Mouse (Mus musculus): Measurements from ENCODE around the gene Lrp4. TPM values are rescaled to one million over a fixed set of nuclear protein-coding genes. Genes with fewer than 3 reads are reported as not detected.
A peak's percentile ranks its signal among the peaks of the same experiment; 100 is the strongest.
"Not testable (repeated sequence)": the region's sequence is repeated elsewhere in the genome, so short reads cannot be mapped to it uniquely, and the experiment has no call there.

The Lrp4 gene
- polyA plus RNA-seq, 1 experiment from 2014 or later = 9.3 TPM

GRCm38 (mm10) chr2:91470055-91470647 is 12.8 kb downstream of the Lrp4 start:
- Histone ChIP-seq H3K4me2 (no peak overlapping the region), H3K36me3 (peaks cover 39% of the 10 kb centered on the region), H3K9ac (no peak overlapping the region), H3K27ac (no peak overlapping the region), H3K9me3 (replicated peaks) (no peaks in the 10 kb centered on the region), H3K4me1 (peaks cover 30% of the 10 kb centered on the region), H3K27me3 (no peaks in the 10 kb centered on the region), H3K4me3 (replicated peaks) (no peak overlapping the region)
- ATAC-seq (replicated peaks; ENCODE audit: low FRiP score) = no peak
- WGBS = 48% methylated on average over 7 of the region's 7 CpGs

DNA sequence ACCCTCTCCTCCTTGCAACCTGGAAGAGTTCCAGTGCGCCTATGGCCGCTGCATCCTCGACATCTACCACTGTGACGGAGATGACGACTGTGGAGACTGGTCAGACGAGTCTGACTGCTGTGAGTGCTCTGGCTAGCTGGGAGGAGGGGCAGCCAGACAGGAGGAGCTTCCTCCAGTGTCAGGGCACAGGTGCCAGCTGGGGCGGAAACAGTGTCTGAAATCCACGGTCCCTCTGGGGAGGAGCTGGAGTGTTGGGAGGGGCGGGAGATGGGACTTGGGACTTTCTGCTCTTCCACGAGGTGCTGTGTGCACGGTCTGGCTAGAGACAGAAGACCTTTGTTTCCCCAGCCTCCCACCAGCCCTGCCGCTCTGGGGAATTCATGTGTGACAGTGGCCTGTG is 17.0 kb downstream of the Lrp4 start:
- H3K4me1 ChIP-seq = peaks cover 32% of the 10 kb centered on the region
- H3K36me3 ChIP-seq = peaks cover 78% of the 10 kb centered on the region
- peak overlapping the region; percentile 34 for H3K4me2 ChIP-seq
- no peak overlapping the region for H3K9ac ChIP-seq
- H3K4me3 ChIP-seq (replicated peaks) = no peak overlapping the region
- H3K27me3 ChIP-seq = no peaks in the 10 kb centered on the region
- no peaks in the 10 kb centered on the region for H3K9me3 ChIP-seq (replicated peaks)
- H3K27ac ChIP-seq = peak overlapping the region; percentile 37
- 44% methylated on average over 12 of the region's 12 CpGs for WGBS
- ATAC-seq (replicated peaks; ENCODE audit: low FRiP score) = peak; percentile 73

GRCm38 (mm10) chr2:91475791-91476190 is 18.5 kb downstream of the Lrp4 start:
- peaks cover 89% of the 10 kb centered on the region for H3K36me3 ChIP-seq

DNA sequence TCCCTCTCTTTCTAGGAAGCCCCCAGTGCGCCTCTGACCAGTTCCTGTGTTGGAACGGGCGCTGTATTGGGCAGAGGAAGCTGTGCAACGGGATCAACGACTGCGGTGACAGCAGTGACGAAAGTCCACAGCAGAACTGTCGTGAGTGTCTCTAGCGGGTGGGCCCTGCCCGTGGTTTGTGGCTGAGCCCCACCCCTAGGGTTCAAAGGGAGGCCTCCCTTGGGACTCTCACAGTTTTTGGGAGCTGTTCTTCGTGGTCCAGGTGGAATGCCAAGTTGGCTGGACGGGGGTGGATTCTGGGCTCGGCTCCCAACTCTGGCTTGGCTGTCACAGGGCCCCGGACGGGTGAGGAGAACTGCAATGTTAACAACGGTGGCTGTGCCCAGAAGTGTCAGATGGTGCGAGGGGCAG is 18.9 kb downstream of the Lrp4 start:
- Histone ChIP-seq H3K27me3 (no peaks in the 10 kb centered on the region), H3K27ac (no peak overlapping the region), H3K9ac (no peak overlapping the region), H3K36me3 (peaks cover 87% of the 10 kb centered on the region), H3K9me3 (replicated peaks) (no peaks in the 10 kb centered on the region), H3K4me3 (replicated peaks) (no peak overlapping the region), H3K4me1 (peaks cover 26% of the 10 kb centered on the region), H3K4me2 (no peak overlapping the region)
- no peak; the same call in 1 of the 2 replicates for ATAC-seq (replicated peaks; ENCODE audit: low FRiP score)
- WGBS = 53% methylated on average over 17 of the region's 17 CpGs

More at GRCm38 (mm10) chr2:91475791-91476190, 18.5 kb downstream of the Lrp4 start:
- no peak overlapping the region for H3K4me3 ChIP-seq (replicated peaks)
- no peaks in the 10 kb centered on the region for H3K27me3 ChIP-seq
- WGBS = 47% methylated on average over 7 of the region's 7 CpGs
- no peaks in the 10 kb centered on the region for H3K9me3 ChIP-seq (replicated peaks)
- H3K9ac ChIP-seq = no peak overlapping the region
- H3K4me1 ChIP-seq = peaks cover 26% of the 10 kb centered on the region
- H3K4me2 ChIP-seq = no peak overlapping the region
- H3K27ac ChIP-seq = no peak overlapping the region
- no peak for ATAC-seq (replicated peaks; ENCODE audit: low FRiP score)

GRCm38 (mm10) chr2:91476841-91477240 is 19.5 kb downstream of the Lrp4 start:
- Histone ChIP-seq H3K36me3 (peaks cover 91% of the 10 kb centered on the region), H3K4me2 (no peak overlapping the region), H3K9ac (no peak overlapping the region), H3K4me1 (peaks cover 26% of the 10 kb centered on the region), H3K27me3 (no peaks in the 10 kb centered on the region), H3K4me3 (replicated peaks) (no peak overlapping the region), H3K9me3 (replicated peaks) (no peaks in the 10 kb centered on the region), H3K27ac (no peak overlapping the region)
- ATAC-seq (replicated peaks; ENCODE audit: low FRiP score) = no peak
- 48% methylated on average over 7 of the region's 7 CpGs for WGBS

- Histone ChIP-seq H3K27me3 (no peaks in the 10 kb centered on the region), H3K9me3 (replicated peaks) (no peaks in the 10 kb centered on the region), H3K4me2 (no peak overlapping the region), H3K27ac (no peak overlapping the region), H3K4me3 (replicated peaks) (no peak overlapping the region), H3K36me3 (peaks cover 85% of the 10 kb centered on the region), H3K9ac (no peak overlapping the region), H3K4me1 (peaks cover 11% of the 10 kb centered on the region)
- no peak for ATAC-seq (replicated peaks; ENCODE audit: low FRiP score)
- 96% methylated on average over 9 of the region's 9 CpGs for WGBS
Measured at GRCm38 (mm10) chr2:91480399-91480801, 23.1 kb downstream of the Lrp4 start.

GRCm38 (mm10) chr2:91480805-91481514 is 23.6 kb downstream of the Lrp4 start:
- peaks cover 6% of the 10 kb centered on the region; the same call in 1 of the 2 replicates for H3K4me1 ChIP-seq
- no peaks in the 10 kb centered on the region for H3K9me3 ChIP-seq (replicated peaks)
- WGBS = 67% methylated on average over 6 of the region's 6 CpGs
- H3K27me3 ChIP-seq = no peaks in the 10 kb centered on the region
- no peak overlapping the region for H3K4me3 ChIP-seq (replicated peaks)
- no peak for ATAC-seq (replicated peaks; ENCODE audit: low FRiP score)
- H3K4me2 ChIP-seq = no peak overlapping the region
- H3K27ac ChIP-seq = no peak overlapping the region
- peaks cover 84% of the 10 kb centered on the region for H3K36me3 ChIP-seq
- no peak overlapping the region for H3K9ac ChIP-seq

DNA sequence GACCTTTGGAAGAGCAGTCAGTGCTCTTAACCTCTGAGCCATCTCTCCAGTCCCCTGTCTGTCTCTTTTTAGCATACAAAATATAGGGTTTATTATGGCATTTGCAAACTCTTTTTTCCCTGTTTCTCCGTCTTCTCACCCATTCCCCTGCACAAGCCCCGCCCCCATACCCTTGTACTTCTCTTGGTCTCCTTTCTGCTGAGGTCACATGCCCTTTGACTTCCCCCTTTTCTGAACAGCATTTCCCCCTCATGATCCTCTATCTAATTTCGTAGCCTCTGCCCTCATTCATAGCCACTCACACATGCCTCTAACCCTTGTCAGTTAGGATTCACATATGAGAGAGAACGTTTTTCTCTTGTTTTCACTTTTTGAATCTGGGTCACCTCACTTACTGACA is 27.4 kb downstream of the Lrp4 start:
- no peaks in the 10 kb centered on the region for H3K4me1 ChIP-seq
- H3K9ac ChIP-seq = no peak overlapping the region
- H3K27me3 ChIP-seq = no peaks in the 10 kb centered on the region
- 79% methylated on average over 4 of the region's 4 CpGs for WGBS
- no peak overlapping the region for H3K4me3 ChIP-seq (replicated peaks)
- ATAC-seq (replicated peaks; ENCODE audit: low FRiP score) = no peak
- no peak overlapping the region for H3K4me2 ChIP-seq
- H3K36me3 ChIP-seq = peaks cover 85% of the 10 kb centered on the region
- no peak overlapping the region for H3K27ac ChIP-seq
- H3K9me3 ChIP-seq (replicated peaks) = no peaks in the 10 kb centered on the region

DNA sequence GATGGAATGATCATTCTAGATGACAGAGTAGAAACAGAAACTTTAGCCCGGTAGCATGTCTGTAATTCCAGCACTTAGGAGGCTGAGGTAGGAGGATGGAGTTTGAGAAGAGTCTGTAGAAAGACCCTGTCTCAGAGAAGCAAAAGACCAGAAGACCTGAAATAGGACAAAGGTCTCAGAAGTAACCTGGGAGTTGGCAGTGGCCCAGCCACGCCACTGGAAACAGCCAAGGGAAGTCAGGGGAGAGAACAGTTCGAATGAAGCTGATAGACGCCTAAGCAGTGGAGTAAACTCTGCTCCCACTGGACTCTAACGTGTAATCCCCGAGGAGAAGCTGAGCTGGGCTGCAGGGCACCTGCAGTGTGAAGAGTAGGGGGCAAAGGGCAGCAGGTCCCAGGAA is 27.9 kb downstream of the Lrp4 start:
- no peaks in the 10 kb centered on the region for H3K4me1 ChIP-seq
- H3K4me3 ChIP-seq (replicated peaks) = no peak overlapping the region
- ATAC-seq (replicated peaks; ENCODE audit: low FRiP score) = no peak
- H3K9me3 ChIP-seq (replicated peaks) = no peaks in the 10 kb centered on the region
- no peak overlapping the region for H3K27ac ChIP-seq
- H3K27me3 ChIP-seq = no peaks in the 10 kb centered on the region
- H3K9ac ChIP-seq = no peak overlapping the region
- no peak overlapping the region for H3K4me2 ChIP-seq
- 80% methylated on average over 6 of the region's 6 CpGs for WGBS
- H3K36me3 ChIP-seq = peaks cover 86% of the 10 kb centered on the region

GRCm38 (mm10) chr2:91487295-91487694 is 30.0 kb downstream of the Lrp4 start:
- not testable (repeated sequence) for H3K4me2 ChIP-seq; H3K4me1 ChIP-seq; ATAC-seq (replicated peaks; ENCODE audit: low FRiP score); H3K4me3 ChIP-seq (replicated peaks); H3K27ac ChIP-seq; H3K9ac ChIP-seq; H3K9me3 ChIP-seq (replicated peaks); H3K27me3 ChIP-seq
- WGBS = 54% methylated on average over 3 of the region's 3 CpGs
- peaks cover 89% of the 10 kb centered on the region for H3K36me3 ChIP-seq

DNA sequence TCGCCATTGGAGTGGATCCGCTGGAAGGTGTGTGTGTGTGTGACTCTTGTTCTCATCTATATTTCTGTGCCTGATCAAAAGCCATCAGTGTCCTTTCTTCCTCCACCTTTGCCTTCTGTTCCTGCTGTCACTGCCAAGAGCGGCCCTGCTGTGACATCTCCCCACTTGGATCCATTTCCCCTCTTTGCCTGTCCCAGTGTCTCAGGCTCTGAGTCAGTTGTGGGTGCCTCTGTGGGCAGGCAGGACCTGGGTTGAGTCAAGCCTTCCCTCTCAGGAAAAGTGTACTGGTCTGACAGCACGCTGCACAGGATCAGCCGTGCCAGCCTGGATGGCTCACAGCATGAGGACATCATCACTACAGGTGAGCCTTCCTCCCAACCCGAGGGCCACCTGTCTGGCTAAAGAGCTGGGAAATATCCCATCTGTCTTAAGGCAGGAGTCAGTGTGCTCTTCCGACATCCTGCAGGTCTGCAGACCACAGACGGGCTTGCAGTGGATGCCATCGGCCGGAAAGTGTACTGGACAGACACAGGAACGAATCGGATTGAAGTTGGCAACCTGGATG is 34.8 kb downstream of the Lrp4 start:
- 91% methylated on average over 12 of the region's 12 CpGs for WGBS
- H3K4me3 ChIP-seq (replicated peaks) = no peak overlapping the region
- ATAC-seq (replicated peaks; ENCODE audit: low FRiP score) = no peak
- H3K4me2 ChIP-seq = no peak overlapping the region
- H3K27me3 ChIP-seq = no peaks in the 10 kb centered on the region
- H3K36me3 ChIP-seq = peaks cover 88% of the 10 kb centered on the region
- no peaks in the 10 kb centered on the region for H3K4me1 ChIP-seq
- H3K9me3 ChIP-seq (replicated peaks) = no peaks in the 10 kb centered on the region
- H3K27ac ChIP-seq = no peak overlapping the region
- H3K9ac ChIP-seq = no peak overlapping the region

- H3K4me1 ChIP-seq = no peaks in the 10 kb centered on the region
- 99% methylated on average over 9 of the region's 9 CpGs for WGBS
- ATAC-seq (replicated peaks; ENCODE audit: low FRiP score) = no peak
- H3K9ac ChIP-seq = no peak overlapping the region
- H3K36me3 ChIP-seq = peaks cover 90% of the 10 kb centered on the region
- no peaks in the 10 kb centered on the region for H3K9me3 ChIP-seq (replicated peaks)
- H3K4me3 ChIP-seq (replicated peaks) = no peak overlapping the region
- no peak overlapping the region for H3K4me2 ChIP-seq
- no peaks in the 10 kb centered on the region for H3K27me3 ChIP-seq
- H3K27ac ChIP-seq = no peak overlapping the region
Measured at GRCm38 (mm10) chr2:91493981-91494380, 36.7 kb downstream of the Lrp4 start.

Measured in kidney, embryonic 15.5 days (tissue).